Mouse (Mus musculus): ENCODE results near the gene Gm597. TPM values are rescaled to one million over a fixed set of nuclear protein-coding genes. Genes with fewer than 3 reads are reported as not detected.

Gm597 gene
- polyA plus RNA-seq (2017; shearing (Covaris generic)) = not detected

- no peak for ATAC-seq
Measured at GRCm38 (mm10) chr1:28780152-28780551, at the start of gene Gm597. Gene Gm597 (minus strand): TSS chr1:28780252.

- ATAC-seq = no peak
Measured at GRCm38 (mm10) chr1:28807689-28808088, 27.6 kb upstream of the Gm597 start.

- no peak for ATAC-seq
Measured at GRCm38 (mm10) chr1:28806618-28807017, 26.6 kb upstream of the Gm597 start.

GRCm38 (mm10) chr1:28800881-28801280 lies 20.8 kb upstream of the Gm597 start:
- no peak for ATAC-seq

All from activated CD4-positive, CD25-positive, alpha-beta regulatory T cell, adult 4 months (primary cell).